Mouse (Mus musculus): ENCODE results near the gene Aph1b. TPM values are rescaled to one million over a fixed set of nuclear protein-coding genes. Genes with fewer than 3 reads are reported as not detected.

Gene Aph1b
- total RNA-seq, 4 experiments from 2014 or later = 19.1 to 20.4 (median 20.0) TPM

DNA sequence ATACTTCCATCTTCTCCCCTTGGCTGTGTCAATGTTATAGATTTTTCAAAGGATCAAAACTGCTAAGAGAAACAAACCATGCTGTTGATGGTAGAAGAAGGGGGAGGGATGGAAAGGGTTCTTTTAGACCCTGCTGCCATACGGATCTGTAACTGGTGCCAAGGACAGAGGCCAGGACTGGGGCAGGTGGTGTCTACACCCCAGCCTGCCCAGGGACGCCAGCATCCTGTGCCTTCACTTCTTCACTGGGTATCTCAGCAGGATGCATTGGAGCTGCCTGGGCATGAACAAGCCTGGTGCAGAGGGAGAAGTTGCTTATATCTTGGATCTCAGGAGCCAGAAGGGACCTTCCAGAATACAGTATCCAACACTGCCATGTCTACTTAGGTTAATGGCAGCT, 50.8 kb downstream of the Aph1b start:
- DNase-seq (ENCODE audit: low spot score in 2 of 2) = no peak

GRCm38 (mm10) chr9:66739516-66739915, 55.8 kb downstream of the Aph1b start:
- no peak for DNase-seq (ENCODE audit: low spot score in 2 of 2)

DNA sequence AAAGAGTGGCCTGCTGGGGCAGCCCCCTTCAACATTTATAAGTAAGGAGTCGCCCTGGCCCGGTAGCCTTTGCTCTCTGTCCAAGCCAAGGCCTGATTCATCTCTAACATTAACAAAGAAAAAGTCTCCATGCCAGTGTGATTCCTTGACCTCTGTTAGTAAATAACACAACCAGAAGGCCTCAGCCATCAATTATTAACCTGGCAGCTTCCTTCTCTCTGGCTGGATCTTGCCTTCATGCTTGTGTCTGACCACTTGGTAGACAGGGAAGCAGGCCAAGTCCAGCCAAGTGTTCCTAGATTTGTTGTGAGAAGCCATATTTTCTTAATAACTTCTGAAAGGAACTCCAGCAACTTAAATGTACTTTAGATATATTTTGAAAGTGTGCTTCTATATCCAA, 58.7 kb downstream of the Aph1b start:
- DNase-seq (ENCODE audit: low spot score in 2 of 2) = no peak

- DNase-seq (ENCODE audit: low spot score in 2 of 2) = no peak
These were observed 59.3 kb downstream of the Aph1b start for GRCm38 (mm10) chr9:66736016-66736415.

GRCm38 (mm10) chr9:66735122-66735521, 60.2 kb downstream of the Aph1b start:
- no peak for DNase-seq (ENCODE audit: low spot score in 2 of 2)

GRCm38 (mm10) chr9:66734568-66734967, 60.7 kb downstream of the Aph1b start:
- DNase-seq (ENCODE audit: low spot score in 2 of 2) = no peak

DNA sequence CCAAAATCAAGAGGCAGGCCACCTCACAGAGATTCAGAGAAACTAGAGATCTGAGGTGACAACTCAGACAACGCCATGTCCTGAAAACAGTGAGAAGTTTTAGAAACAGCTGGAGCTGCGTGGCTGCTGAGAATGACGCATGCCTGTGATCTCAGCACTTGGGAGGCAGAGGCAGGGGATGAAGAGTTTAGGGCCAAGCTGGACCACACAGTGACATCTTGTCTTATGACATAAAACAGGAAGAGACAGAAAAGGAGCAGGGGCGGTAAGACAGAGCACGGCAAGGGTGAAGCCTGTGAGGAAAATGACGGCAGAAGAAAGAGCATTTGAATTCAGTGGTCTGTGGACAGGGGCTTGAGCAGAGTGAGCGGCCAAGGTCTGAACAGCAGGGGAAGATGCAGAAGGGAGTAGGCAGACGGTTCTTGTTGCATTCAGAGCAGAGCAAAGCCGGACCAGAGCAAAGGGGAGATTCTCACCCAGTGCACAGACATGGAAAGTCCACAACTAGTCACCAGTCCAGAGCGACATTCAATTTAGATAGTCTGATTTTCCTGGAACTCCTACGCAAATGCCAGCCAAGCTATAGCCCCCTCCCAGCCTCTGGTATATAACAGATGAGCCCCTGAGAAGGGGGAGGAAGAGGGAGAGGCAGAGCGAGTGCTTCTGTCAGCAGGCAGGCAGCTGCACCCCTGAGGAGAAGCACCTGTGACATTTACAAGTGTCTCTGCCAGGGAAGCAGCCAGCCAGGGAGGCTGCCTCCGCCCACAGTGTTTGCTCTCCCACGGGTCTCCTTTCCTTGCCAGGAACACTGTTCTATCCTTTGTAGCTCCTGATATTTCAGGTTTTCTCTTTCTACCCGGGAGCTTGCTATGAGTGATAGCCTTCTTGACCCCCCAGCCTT, 62.2 kb downstream of the Aph1b start:
- DNase-seq (ENCODE audit: low spot score in 2 of 2) = peak; percentile 36 to 86

DNA sequence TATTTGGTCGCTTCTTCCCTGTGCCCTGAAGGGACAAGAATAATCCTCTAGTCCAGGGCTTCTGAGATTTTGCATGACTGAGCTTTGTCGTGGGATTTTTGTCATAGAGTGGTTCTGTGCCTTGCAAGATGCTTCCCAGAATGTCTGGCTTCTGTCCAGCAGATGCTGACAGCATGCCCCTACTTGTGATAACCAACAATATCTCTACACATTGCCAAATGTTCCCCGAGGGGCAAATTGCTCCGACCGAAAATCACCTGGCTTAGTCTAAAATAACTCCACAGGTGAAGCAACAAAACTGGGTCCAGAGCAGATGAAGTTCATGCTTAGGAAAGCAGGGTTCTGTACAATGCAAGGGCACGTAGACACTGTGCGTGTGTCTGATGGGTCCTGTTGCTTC, 64.0 kb downstream of the Aph1b start:
- DNase-seq (ENCODE audit: low spot score in 2 of 2) = no peak

DNA sequence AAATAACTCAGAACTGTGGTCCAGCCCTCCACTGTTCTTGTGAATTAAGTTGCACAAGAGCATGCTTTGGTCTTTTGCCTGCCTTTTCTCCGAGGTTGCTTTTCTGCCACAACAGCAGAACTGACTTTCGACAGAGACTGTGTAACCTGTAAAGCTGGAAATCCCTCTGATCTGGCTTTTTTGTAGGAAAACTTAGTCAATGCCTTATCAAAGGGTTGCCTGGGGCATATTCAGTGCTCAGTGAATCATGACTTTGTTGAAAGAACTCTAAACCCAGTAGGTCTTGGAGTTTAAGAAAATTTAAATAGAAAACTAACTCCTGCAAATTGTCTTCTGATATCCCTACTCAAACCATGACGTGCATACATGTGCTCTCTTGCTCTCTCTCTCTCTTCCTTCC, 64.7 kb downstream of the Aph1b start:
- no peak for DNase-seq (ENCODE audit: low spot score in 2 of 2)

- no peak for DNase-seq (ENCODE audit: low spot score in 2 of 2)
These were observed 68.0 kb downstream of the Aph1b start for GRCm38 (mm10) chr9:66727333-66727732.

GRCm38 (mm10) chr9:66725591-66725990, 69.7 kb downstream of the Aph1b start:
- DNase-seq (ENCODE audit: low spot score in 2 of 2) = no peak

Other genes starting within 250 kb of the Aph1b start
- 10 to 100 TPM; 36.1 to 50.1 (median 42.7) TPM for gene Usp3, start 202.3 kb downstream of the Aph1b start, total RNA-seq (2022)
- 10 to 100 TPM; 17.6 to 23.6 (median 19.3) TPM for gene Car12, start 81.8 kb downstream of the Aph1b start, total RNA-seq (2022)
- under 1 TPM; 0.60 to 0.83 (median 0.69) TPM for gene Gm10647, start 1.5 kb upstream of the Aph1b start, total RNA-seq (2022)
- 10 to 100 TPM in 1 of 4 experiments, 1 to 10 TPM in 3; 5.8 to 10.5 (median 8.4) TPM for gene Aph1c, start 39.2 kb upstream of the Aph1b start, total RNA-seq (2022)
- 10 to 100 TPM; 29.6 to 31.7 (median 30.3) TPM for gene Rab8b, start 124.2 kb upstream of the Aph1b start, total RNA-seq (2022)
- 10 to 100 TPM; 32.7 to 44.1 (median 37.2) TPM for gene Rps27l, start 150.6 kb upstream of the Aph1b start, total RNA-seq (2022)
- 10 to 100 TPM; 16.8 to 18.9 (median 18.3) TPM for gene Lactb, start 180.0 kb upstream of the Aph1b start, total RNA-seq (2022)